Mouse (Mus musculus) embryonic fibroblast, embryonic 13.5 days (primary cell): Measurements from ENCODE around the gene Tmem150c.

ENCODE experiments used
- CTCF ChIP-seq: IDR thresholded peaks from 2 replicates; pipeline ENCODE4 v1.5.1; 2011; ENCODE audit warnings: mild to moderate bottlenecking, control low read depth, low read length, moderate library complexity, borderline replicate concordance; ENCODE audit not compliant: insufficient read depth
- POLR2A ChIP-seq: IDR thresholded peaks from 2 replicates; pipeline ENCODE4 v1.6.1; 2011; ENCODE audit warnings: low read depth, mild to moderate bottlenecking, control low read depth, low read length, moderate library complexity

- TF ChIP-seq POLR2A: no peak
- TF ChIP-seq CTCF: no peak
Observed at GRCm38 (mm10) chr5:100209093-100209492, 49.5 kb upstream of the Tmem150c start.
